Mouse (Mus musculus) embryonic facial prominence, embryonic 13.5 days (tissue): Measurements from ENCODE around the gene Msl3. TPM values are rescaled to one million over a fixed set of nuclear protein-coding genes. Genes with fewer than 3 reads are reported as not detected.

Source experiments
- ATAC-seq: fragments of 200-750 bp; cut with Nextera tagmentation; 2 replicates; pipeline ENCODE4 v1.8.0; 2017; ENCODE audit warnings: low read depth; ENCODE audit not compliant: insufficient number of reproducible peaks, insufficient read depth, low FRiP score, low TSS enrichment
- H3K27ac ChIP-seq: fragments of 300-500 bp; sonication (generic); 2 replicates; pipeline ENCODE4 v1.5.1; 2015; ENCODE audit warnings: moderate library complexity, mild to moderate bottlenecking, inconsistent platforms
- H3K27me3 ChIP-seq: fragments of 300-500 bp; sonication (generic); 2 replicates; pipeline ENCODE4 v1.6.1; 2015; ENCODE audit warnings: mild to moderate bottlenecking, inconsistent platforms
- H3K36me3 ChIP-seq: fragments of 300-500 bp; sonication (generic); 2 replicates; pipeline ENCODE4 v1.6.1; 2015; ENCODE audit warnings: mild to moderate bottlenecking, inconsistent platforms
- H3K4me1 ChIP-seq: fragments of 300-500 bp; sonication (generic); 2 replicates; pipeline ENCODE4 v1.6.1; 2015; ENCODE audit warnings: inconsistent platforms
- H3K4me2 ChIP-seq: fragments of 300-500 bp; sonication (generic); 2 replicates; pipeline ENCODE4 v1.6.1; 2015; ENCODE audit warnings: moderate library complexity, mild to moderate bottlenecking, inconsistent platforms
- H3K4me3 ChIP-seq: fragments of 300-500 bp; sonication (generic); 2 replicates; pipeline ENCODE4 v1.5.1; 2015; ENCODE audit warnings: mild to moderate bottlenecking, inconsistent platforms
- H3K9ac ChIP-seq: fragments of 300-500 bp; sonication (generic); 2 replicates; pipeline ENCODE4 v1.6.1; 2015; ENCODE audit warnings: mild to moderate bottlenecking, inconsistent platforms
- H3K9me3 ChIP-seq: fragments of 300-500 bp; sonication (generic); 2 replicates; pipeline ENCODE4 v1.6.1; 2016; ENCODE audit warnings: inconsistent platforms
- WGBS: fragments of 180-500 bp; shearing (Covaris S2); methylation state at CpG from one replicate; pipeline ENCODE4 v1.1.7; 2015; ENCODE audit warnings: mixed read lengths; 5-methylcytosine and 5-hydroxymethylcytosine counted together
- polyA plus RNA-seq: library from polyadenylated mRNA; unstranded; fragments of >200 nt; fragmentation: Nextera tagmentation; extraction: Ambion mirVana; gene quantifications from 2 replicates; pipeline ENCODE4 v1.2.1, GENCODE M21; 2015

The Msl3 gene
- polyA plus RNA-seq, 1 experiment from 2014 or later, result 33.7 TPM

- H3K9ac ChIP-seq, result no peak overlapping the region
- H3K27ac ChIP-seq, result no peak overlapping the region
- no peaks in the 10 kb centered on the region for H3K4me1 ChIP-seq
- no peaks in the 10 kb centered on the region for H3K9me3 ChIP-seq
- ATAC-seq, result no peak
- H3K36me3 ChIP-seq, result peaks cover 16% of the 10 kb centered on the region
- H3K27me3 ChIP-seq, result peaks cover 23% of the 10 kb centered on the region
- 73% methylated on average over 3 of the region's 3 CpGs for WGBS
- H3K4me3 ChIP-seq, result no peak overlapping the region
- H3K4me2 ChIP-seq, result no peak overlapping the region
Measured at GRCm38 (mm10) chrX:168647746-168648145, 26.0 kb downstream of the Msl3 start.

GRCm38 (mm10) chrX:168643451-168643850 lies 30.2 kb downstream of the Msl3 start:
- 86% methylated on average over 1 of the region's 1 CpGs for whole genome bisulfite sequencing
- ATAC-seq, result no peak

GRCm38 (mm10) chrX:168639556-168640356 lies 33.9 kb downstream of the Msl3 start:
- peak overlapping the region; percentile 33; the same call in 1 of the 2 replicates for H3K27ac ChIP-seq
- H3K9ac ChIP-seq, result 0 out of 2 replicates have a peak overlapping the region, but pooled peaks have one; percentile 52
- H3K4me1 ChIP-seq, result no peaks in the 10 kb centered on the region
- peak overlapping the region; percentile 42 for H3K4me3 ChIP-seq
- peak overlapping the region; percentile 50 for H3K4me2 ChIP-seq
- no peaks in the 10 kb centered on the region for H3K9me3 ChIP-seq
- no peaks in the 10 kb centered on the region for H3K36me3 ChIP-seq
- WGBS, result 18% methylated on average over 11 of the region's 11 CpGs
- peaks cover 18% of the 10 kb centered on the region for H3K27me3 ChIP-seq
- no peak for ATAC-seq

More at GRCm38 (mm10) chrX:168643451-168643850, 30.2 kb downstream of the Msl3 start:
- H3K36me3 ChIP-seq, result no peaks in the 10 kb centered on the region
- H3K4me1 ChIP-seq, result no peaks in the 10 kb centered on the region
- no peak overlapping the region for H3K27ac ChIP-seq
- no peaks in the 10 kb centered on the region for H3K9me3 ChIP-seq
- peaks cover 24% of the 10 kb centered on the region for H3K27me3 ChIP-seq
- H3K4me3 ChIP-seq, result no peak overlapping the region
- no peak overlapping the region for H3K4me2 ChIP-seq
- H3K9ac ChIP-seq, result no peak overlapping the region

Other genes with a start within 250 kb of the Msl3 start
- 0.28 and 0.33 TPM in 2 replicates for gene Frmpd4, start 96.7 kb downstream of the Msl3 start, polyA plus RNA-seq
- gene Arhgap6, start 121.2 kb upstream of the Msl3 start, polyA plus RNA-seq, result 2.5 and 2.7 TPM in 2 replicates